Mouse (Mus musculus): ENCODE measurements at regions not wholly inside any gene's neighbourhood (a gene's known extent, or its start where the extent isn't known, plus 50 kb on each side); places are given as distances from the start of the nearest gene placed in this dataset.

GRCm38 (mm10) chr1:185834171-185834570, 282.9 kb downstream of the Lyplal1 start:
- no peak for ATAC-seq
- H3K9me3 ChIP-seq (ENCODE audit: control insufficient read depth, low read length): no peaks in the 10 kb centered on the region
- 44% methylated on average over 6 of the region's 6 CpGs for WGBS
- H3K27ac ChIP-seq (ENCODE audit: low read length): no peak overlapping the region
- no peak overlapping the region for H3K9ac ChIP-seq (ENCODE audit: low read depth, low read length)
- no peak overlapping the region for H3K4me2 ChIP-seq (ENCODE audit: low read depth, low read length)
- H3K4me1 ChIP-seq (ENCODE audit: control insufficient read depth, insufficient read depth, low read length): 0 out of 2 replicates have a peak, but pooled peaks cover 3% of the 10 kb centered on the region
- no peaks in the 10 kb centered on the region for H3K27me3 ChIP-seq (replicated peaks; ENCODE audit: control insufficient read depth, insufficient read depth, low read length)
- H3K36me3 ChIP-seq (ENCODE audit: control insufficient read depth, insufficient read depth, low read length): no peaks in the 10 kb centered on the region
- no peak overlapping the region for H3K4me3 ChIP-seq (ENCODE audit: low read length)

GRCm38 (mm10) chr1:185836632-185837281, 280.4 kb downstream of the Lyplal1 start:
- WGBS: 36% methylated on average over 13 of the region's 13 CpGs
- Histone ChIP-seq H3K4me3 (ENCODE audit: low read length) (no peak overlapping the region), H3K9me3 (ENCODE audit: control insufficient read depth, low read length) (no peaks in the 10 kb centered on the region), H3K4me2 (ENCODE audit: low read depth, low read length) (no peak overlapping the region), H3K27me3 (replicated peaks; ENCODE audit: control insufficient read depth, insufficient read depth, low read length) (no peaks in the 10 kb centered on the region), H3K27ac (ENCODE audit: low read length) (no peak overlapping the region), H3K9ac (ENCODE audit: low read depth, low read length) (no peak overlapping the region), H3K36me3 (ENCODE audit: control insufficient read depth, insufficient read depth, low read length) (no peaks in the 10 kb centered on the region), H3K4me1 (ENCODE audit: control insufficient read depth, insufficient read depth, low read length) (0 out of 2 replicates have a peak, but pooled peaks cover 3% of the 10 kb centered on the region)
- ATAC-seq: peak; percentile 36; the same call in 1 of the 2 replicates

DNA sequence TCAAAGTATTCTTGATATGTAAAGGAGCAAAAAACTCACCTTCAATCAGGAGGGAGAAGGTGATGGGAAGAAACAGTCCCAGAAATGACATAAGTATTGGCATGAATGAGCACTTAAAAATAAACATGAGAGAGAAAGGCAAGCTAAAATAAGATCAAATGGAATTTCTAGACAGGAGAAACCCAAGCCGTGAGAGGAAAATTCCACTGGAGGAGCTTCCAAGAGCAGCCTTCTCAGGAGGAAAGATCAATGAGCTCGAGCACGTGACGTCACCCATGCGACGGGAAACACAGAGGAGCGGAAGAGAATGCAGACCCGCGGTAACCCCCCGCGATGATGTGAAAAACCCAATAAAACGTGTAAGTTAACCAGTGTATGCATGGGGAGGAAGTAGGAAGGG, 274.6 kb downstream of the Lyplal1 start:
- H3K36me3 ChIP-seq (ENCODE audit: control insufficient read depth, insufficient read depth, low read length): no peaks in the 10 kb centered on the region
- no peaks in the 10 kb centered on the region for H3K4me1 ChIP-seq (ENCODE audit: control insufficient read depth, insufficient read depth, low read length)
- 84% methylated on average over 12 of the region's 12 CpGs for WGBS
- no peak overlapping the region for H3K4me3 ChIP-seq (ENCODE audit: low read length)
- no peak overlapping the region for H3K27ac ChIP-seq (ENCODE audit: low read length)
- no peaks in the 10 kb centered on the region for H3K9me3 ChIP-seq (ENCODE audit: control insufficient read depth, low read length)
- no peak for ATAC-seq
- no peaks in the 10 kb centered on the region for H3K27me3 ChIP-seq (replicated peaks; ENCODE audit: control insufficient read depth, insufficient read depth, low read length)
- H3K9ac ChIP-seq (ENCODE audit: low read depth, low read length): no peak overlapping the region
- H3K4me2 ChIP-seq (ENCODE audit: low read depth, low read length): no peak overlapping the region

- Histone ChIP-seq H3K36me3 (ENCODE audit: control insufficient read depth, insufficient read depth, low read length) (no peaks in the 10 kb centered on the region), H3K9me3 (ENCODE audit: control insufficient read depth, low read length) (no peaks in the 10 kb centered on the region), H3K4me2 (ENCODE audit: low read depth, low read length) (no peak overlapping the region), H3K27ac (ENCODE audit: low read length) (no peak overlapping the region), H3K9ac (ENCODE audit: low read depth, low read length) (no peak overlapping the region), H3K4me3 (ENCODE audit: low read length) (no peak overlapping the region), H3K4me1 (ENCODE audit: control insufficient read depth, insufficient read depth, low read length) (no peaks in the 10 kb centered on the region), H3K27me3 (replicated peaks; ENCODE audit: control insufficient read depth, insufficient read depth, low read length) (no peaks in the 10 kb centered on the region)
- WGBS: 77% methylated on average over 6 of the region's 6 CpGs
- no peak for ATAC-seq
These were observed 269.9 kb downstream of the Lyplal1 start for GRCm38 (mm10) chr1:185847161-185847560.

- Histone ChIP-seq H3K4me3 (ENCODE audit: low read length) (no peak overlapping the region), H3K4me1 (ENCODE audit: control insufficient read depth, insufficient read depth, low read length) (no peaks in the 10 kb centered on the region), H3K9me3 (ENCODE audit: control insufficient read depth, low read length) (no peaks in the 10 kb centered on the region), H3K9ac (ENCODE audit: low read depth, low read length) (no peak overlapping the region), H3K27ac (ENCODE audit: low read length) (no peak overlapping the region), H3K4me2 (ENCODE audit: low read depth, low read length) (no peak overlapping the region), H3K36me3 (ENCODE audit: control insufficient read depth, insufficient read depth, low read length) (no peaks in the 10 kb centered on the region), H3K27me3 (replicated peaks; ENCODE audit: control insufficient read depth, insufficient read depth, low read length) (no peaks in the 10 kb centered on the region)
- no peak for ATAC-seq
These were observed 266.5 kb downstream of the Lyplal1 start for GRCm38 (mm10) chr1:185850590-185850989.

GRCm38 (mm10) chr1:185851262-185851893, 265.7 kb downstream of the Lyplal1 start:
- Histone ChIP-seq H3K9me3 (ENCODE audit: control insufficient read depth, low read length) (no peaks in the 10 kb centered on the region), H3K4me2 (ENCODE audit: low read depth, low read length) (no peak overlapping the region), H3K9ac (ENCODE audit: low read depth, low read length) (no peak overlapping the region), H3K27me3 (replicated peaks; ENCODE audit: control insufficient read depth, insufficient read depth, low read length) (no peaks in the 10 kb centered on the region), H3K4me3 (ENCODE audit: low read length) (no peak overlapping the region), H3K27ac (ENCODE audit: low read length) (no peak overlapping the region), H3K4me1 (ENCODE audit: control insufficient read depth, insufficient read depth, low read length) (no peaks in the 10 kb centered on the region), H3K36me3 (ENCODE audit: control insufficient read depth, insufficient read depth, low read length) (no peaks in the 10 kb centered on the region)
- 73% methylated on average over 5 of the region's 5 CpGs for WGBS
- ATAC-seq: no peak

DNA sequence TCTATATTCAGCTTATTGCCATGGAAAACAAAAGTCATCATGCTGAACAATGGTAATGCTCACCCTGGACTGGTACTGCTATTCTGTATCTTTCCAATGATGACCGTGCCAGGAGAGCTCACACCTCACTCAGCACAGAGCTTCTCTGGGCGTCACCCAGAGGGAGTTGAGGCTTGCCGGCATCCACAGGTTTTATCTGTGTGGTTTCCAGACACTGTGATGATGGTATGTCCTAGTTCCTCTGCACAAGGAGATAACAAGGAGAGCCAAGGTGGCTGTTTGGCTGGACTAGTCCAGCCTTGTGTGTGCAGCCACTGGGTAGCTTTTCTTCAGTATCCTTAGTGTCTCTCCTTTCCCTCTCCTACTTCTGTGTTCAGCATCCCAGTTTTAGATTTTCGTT, 255.4 kb downstream of the Lyplal1 start:
- ATAC-seq: no peak
- 87% methylated on average over 4 of the region's 4 CpGs for WGBS
- H3K27ac ChIP-seq (ENCODE audit: low read length): no peak overlapping the region
- H3K27me3 ChIP-seq (replicated peaks; ENCODE audit: control insufficient read depth, insufficient read depth, low read length): no peaks in the 10 kb centered on the region
- no peak overlapping the region for H3K4me2 ChIP-seq (ENCODE audit: low read depth, low read length)
- no peaks in the 10 kb centered on the region for H3K4me1 ChIP-seq (ENCODE audit: control insufficient read depth, insufficient read depth, low read length)
- H3K9ac ChIP-seq (ENCODE audit: low read depth, low read length): no peak overlapping the region
- H3K36me3 ChIP-seq (ENCODE audit: control insufficient read depth, insufficient read depth, low read length): no peaks in the 10 kb centered on the region
- H3K4me3 ChIP-seq (ENCODE audit: low read length): no peak overlapping the region
- no peaks in the 10 kb centered on the region for H3K9me3 ChIP-seq (ENCODE audit: control insufficient read depth, low read length)

GRCm38 (mm10) chr1:185865945-185866344, 251.2 kb downstream of the Lyplal1 start:
- no peaks in the 10 kb centered on the region for H3K27me3 ChIP-seq (replicated peaks; ENCODE audit: control insufficient read depth, insufficient read depth, low read length)
- no peak overlapping the region for H3K9ac ChIP-seq (ENCODE audit: low read depth, low read length)
- no peak overlapping the region for H3K27ac ChIP-seq (ENCODE audit: low read length)
- ATAC-seq: no peak
- H3K4me2 ChIP-seq (ENCODE audit: low read depth, low read length): no peak overlapping the region
- H3K9me3 ChIP-seq (ENCODE audit: control insufficient read depth, low read length): no peaks in the 10 kb centered on the region
- WGBS: 88% methylated on average over 11 of the region's 11 CpGs
- H3K4me3 ChIP-seq (ENCODE audit: low read length): no peak overlapping the region
- H3K36me3 ChIP-seq (ENCODE audit: control insufficient read depth, insufficient read depth, low read length): no peaks in the 10 kb centered on the region
- no peaks in the 10 kb centered on the region for H3K4me1 ChIP-seq (ENCODE audit: control insufficient read depth, insufficient read depth, low read length)

DNA sequence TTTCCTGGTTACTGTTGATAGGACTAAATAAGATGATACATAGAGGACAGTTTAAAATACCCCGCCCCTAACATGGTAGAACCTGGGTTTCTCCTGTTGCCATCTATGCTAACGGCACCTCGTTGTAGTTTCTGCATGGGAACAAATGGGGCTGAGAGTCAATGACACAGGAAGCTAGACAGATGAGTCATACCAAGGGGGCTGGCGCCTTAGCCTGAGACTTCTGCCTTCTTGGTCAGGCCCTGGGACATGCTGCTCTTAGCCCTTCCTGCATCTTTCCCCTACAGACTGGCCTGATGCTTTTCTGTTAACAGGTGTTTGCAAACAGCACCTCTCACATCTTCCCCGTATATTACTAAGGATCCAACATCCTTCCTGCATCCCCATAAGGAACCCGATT, 250.5 kb downstream of the Lyplal1 start:
- Histone ChIP-seq H3K27ac (ENCODE audit: low read length) (no peak overlapping the region), H3K9me3 (ENCODE audit: control insufficient read depth, low read length) (no peaks in the 10 kb centered on the region), H3K9ac (ENCODE audit: low read depth, low read length) (no peak overlapping the region), H3K36me3 (ENCODE audit: control insufficient read depth, insufficient read depth, low read length) (no peaks in the 10 kb centered on the region), H3K4me3 (ENCODE audit: low read length) (no peak overlapping the region), H3K4me2 (ENCODE audit: low read depth, low read length) (no peak overlapping the region), H3K27me3 (replicated peaks; ENCODE audit: control insufficient read depth, insufficient read depth, low read length) (no peaks in the 10 kb centered on the region), H3K4me1 (ENCODE audit: control insufficient read depth, insufficient read depth, low read length) (no peaks in the 10 kb centered on the region)
- no peak for ATAC-seq
- 82% methylated on average over 6 of the region's 6 CpGs for WGBS

GRCm38 (mm10) chr1:185867018-185867417, 250.1 kb downstream of the Lyplal1 start:
- ATAC-seq: peak; percentile 33; the same call in 1 of the 2 replicates
- no peaks in the 10 kb centered on the region for H3K4me1 ChIP-seq (ENCODE audit: control insufficient read depth, insufficient read depth, low read length)
- H3K4me2 ChIP-seq (ENCODE audit: low read depth, low read length): no peak overlapping the region
- H3K27me3 ChIP-seq (replicated peaks; ENCODE audit: control insufficient read depth, insufficient read depth, low read length): no peaks in the 10 kb centered on the region
- H3K9me3 ChIP-seq (ENCODE audit: control insufficient read depth, low read length): no peaks in the 10 kb centered on the region
- 67% methylated on average over 4 of the region's 4 CpGs for WGBS
- H3K27ac ChIP-seq (ENCODE audit: low read length): no peak overlapping the region
- H3K4me3 ChIP-seq (ENCODE audit: low read length): no peak overlapping the region
- H3K36me3 ChIP-seq (ENCODE audit: control insufficient read depth, insufficient read depth, low read length): no peaks in the 10 kb centered on the region
- no peak overlapping the region for H3K9ac ChIP-seq (ENCODE audit: low read depth, low read length)
